Comparison of ENCODE assay signal across 9 mouse cellular contexts in genomic region chr2:4436361-4437231, GRCm38 (mm10).
DNase-seq lines count a peak whose midpoint lies in the region; ATAC-seq lines count a peak whose summit lies in the region.
"Had no signal": no experiment of that assay in that cellular context is flagged by ENCODE, and none has a peak within 500 bp of the region (broad histone marks: within the 10 kb centered on the region; RNA-seq: fewer than 3 reads in every experiment).

No protein-coding gene starts in this region.

- H3K27ac ChIP-seq in forebrain, embryonic 13.5 days, result peak overlapping the region; percentile 84

- no peak overlapping the region for H3K4me3 ChIP-seq in forebrain, embryonic 13.5 days

- peak overlapping the region; percentile 9; the same call in 1 of the 2 replicates for H3K4me2 ChIP-seq in forebrain, embryonic 13.5 days

- no peaks in the 10 kb centered on the region for H3K9me3 ChIP-seq in forebrain, embryonic 13.5 days (replicated peaks)

- intact Hi-C loops in left cerebral cortex, postnatal 14 days (cut with DNase I), result no loop called here
- intact Hi-C loops in left cerebral cortex, postnatal 10 days (cut with DNase I), result no loop called here
- intact Hi-C loops in left cerebral cortex, postnatal 4 days (cut with DNase I), result no loop called here

- peak; percentile 84 for ATAC-seq in forebrain, embryonic 13.5 days

- H3K4me1 ChIP-seq in forebrain, embryonic 13.5 days, result peaks cover 60% of the 10 kb centered on the region

- H3K27me3 ChIP-seq in forebrain, embryonic 13.5 days, result no peaks in the 10 kb centered on the region
- H3K27me3 ChIP-seq: CH12.LX had no signal

- peaks cover 15% of the 10 kb centered on the region for H3K36me3 ChIP-seq in forebrain, embryonic 13.5 days (ENCODE audit: poor library complexity, severe bottlenecking)

- H3K9ac ChIP-seq in forebrain, embryonic 13.5 days, result no peak overlapping the region

- peak; percentile 30 to 52 for DNase-seq in left cerebral cortex, postnatal 14 days (ENCODE audit: low spot score in 2 of 2)
- DNase-seq in left cerebral cortex, postnatal 10 days (ENCODE audit: extremely low spot score in 1 of 2, low spot score in 2 of 2), result no peak
- peak; percentile 87 for DNase-seq in left cerebral cortex, postnatal 4 days
- DNase-seq in right cerebral cortex, postnatal 25 days, result peak; percentile 27
- DNase-seq in urinary bladder, adult 18-20 months (ENCODE audit: low spot score in 2 of 2), result no peak
- DNase-seq in yolk sac, embryonic 10.5 days (ENCODE audit: low spot score), result no peak
- no peak for DNase-seq in ovary, postnatal 14 days (ENCODE audit: low spot score)

- 51% methylated on average over 19 of the region's 19 CpGs for WGBS in forebrain, embryonic 13.5 days

Comparison
In these comparisons a context has a peak if more than half of its experiments do, and no peak if none do; other contexts are left out.
1. DNase-seq: peak in left cerebral cortex, postnatal 14 days (2 of 2), left cerebral cortex, postnatal 4 days (single experiment) and right cerebral cortex, postnatal 25 days (single experiment); none in left cerebral cortex, postnatal 10 days (0 of 2), urinary bladder, adult 18-20 months (0 of 2), yolk sac, embryonic 10.5 days (single experiment) and ovary, postnatal 14 days (single experiment).